13 mouse cellular contexts compared by ENCODE assay signal in the genomic region with DNA sequence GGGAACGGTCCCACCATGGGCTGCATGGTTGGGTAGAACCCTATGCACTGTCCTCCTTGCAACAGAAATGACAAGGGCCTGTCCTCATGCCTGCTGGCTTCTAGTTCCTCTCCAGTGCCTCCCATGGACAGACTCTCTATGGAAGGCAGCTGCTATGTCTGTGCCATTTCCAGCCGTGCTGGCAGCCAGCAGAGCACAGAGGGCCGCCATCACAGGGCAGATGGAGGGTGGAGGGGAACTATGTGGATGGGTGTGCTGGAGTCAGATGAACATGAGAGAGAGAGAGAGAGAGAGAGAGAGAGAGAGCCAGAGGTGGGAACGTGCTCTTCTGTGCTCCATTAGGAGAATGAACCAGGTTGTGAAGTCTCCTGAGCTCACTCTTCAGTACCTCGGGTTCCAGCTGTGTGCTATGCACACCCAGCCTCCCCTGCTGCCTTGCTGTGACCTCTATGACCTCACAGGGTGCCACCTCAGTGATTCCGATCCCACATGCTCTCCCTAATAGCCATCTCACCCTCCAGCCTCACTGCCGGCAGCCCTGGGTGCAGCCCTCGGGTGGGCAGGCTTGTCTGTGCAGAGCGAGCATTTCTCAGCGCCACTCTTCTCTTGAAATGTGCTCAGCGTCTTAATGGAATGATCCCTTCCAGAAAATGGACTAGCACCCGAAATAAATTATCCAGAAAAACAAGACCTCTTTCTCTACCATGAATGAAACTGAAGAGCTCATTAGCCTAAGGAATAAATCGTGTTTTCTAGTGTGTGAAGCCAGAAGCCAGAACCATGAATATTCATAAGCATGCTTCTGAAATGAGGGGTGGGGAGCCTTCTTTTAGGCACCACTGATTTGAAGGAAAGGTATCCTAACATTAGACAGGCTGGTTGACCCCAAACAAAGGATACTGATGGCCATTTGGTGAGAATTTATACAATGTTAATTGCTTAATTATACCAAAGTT.
DNase-seq lines count a peak whose midpoint lies in the region; ATAC-seq and TF ChIP-seq lines count a peak whose summit lies in the region.
"Had no signal": no experiment of that assay in that cellular context is flagged by ENCODE, and none has a peak within 500 bp of the region (broad histone marks: within the 10 kb centered on the region; RNA-seq: fewer than 3 reads in every experiment).

No protein-coding gene starts in this region.

- TF ChIP-seq CTCF in kidney, adult 2 months (conservative IDR thresholded peaks at IDR 0.05; ENCODE audit: insufficient read depth, insufficient read length, low read depth, low read length), result no peak

- 55% methylated on average over 13 of the region's 13 CpGs for WGBS in kidney, embryonic 16.5 days
- 61% methylated on average over 13 of the region's 13 CpGs for WGBS in kidney, adult 2 months
- 49% methylated on average over 13 of the region's 13 CpGs for WGBS in forebrain, embryonic 13.5 days

- TF ChIP-seq POLR2A in kidney, adult 2 months (IDR thresholded peaks at IDR 0.05; ENCODE audit: low read depth, low read length), result no peak

- H3K9me3 ChIP-seq in kidney, embryonic 16.5 days (ENCODE audit: low read length), result no peaks in the 10 kb centered on the region
- no peaks in the 10 kb centered on the region for H3K9me3 ChIP-seq in forebrain, embryonic 13.5 days (replicated peaks)

- H3K4me1 ChIP-seq in kidney, embryonic 16.5 days (ENCODE audit: insufficient read depth, low read length), result peaks cover 12% of the 10 kb centered on the region; the same call in 1 of the 2 replicates
- H3K4me1 ChIP-seq in kidney, adult 2 months (ENCODE audit: control insufficient read depth, insufficient read depth, low read length), result no peaks in the 10 kb centered on the region
- peaks cover 10% of the 10 kb centered on the region for H3K4me1 ChIP-seq in forebrain, embryonic 13.5 days

- no peak overlapping the region for H3K4me3 ChIP-seq in kidney, embryonic 16.5 days (ENCODE audit: low read length)
- H3K4me3 ChIP-seq in kidney, adult 2 months (ENCODE audit: insufficient read depth, low read depth, low read length), result no peak overlapping the region
- H3K4me3 ChIP-seq in forebrain, embryonic 13.5 days, result no peak overlapping the region

- no peaks in the 10 kb centered on the region for H3K36me3 ChIP-seq in kidney, embryonic 16.5 days (ENCODE audit: insufficient read depth, low read length)
- no peaks in the 10 kb centered on the region for H3K36me3 ChIP-seq in kidney, adult 2 months (ENCODE audit: control insufficient read depth, insufficient read depth, low read length)
- H3K36me3 ChIP-seq in forebrain, embryonic 13.5 days (ENCODE audit: poor library complexity, severe bottlenecking), result no peaks in the 10 kb centered on the region

- no peak overlapping the region for H3K9ac ChIP-seq in kidney, embryonic 16.5 days (replicated peaks; ENCODE audit: low read length)
- no peak overlapping the region for H3K9ac ChIP-seq in forebrain, embryonic 13.5 days

- no peak for DNase-seq in kidney, adult 2 months
- DNase-seq in brain, adult 2 months (ENCODE audit: low read depth, low spot score), result peak; percentile 12
- DNase-seq in layer of hippocampus, adult 9-11 months, result peak; percentile 18
- no peak for DNase-seq in lung, postnatal 4 days
- DNase-seq: cerebellum, postnatal 25 days; kidney, postnatal 10 days; lung, postnatal 10 days had no signal

- peak; percentile 39 for ATAC-seq in kidney, embryonic 16.5 days (ENCODE audit: low FRiP score, low TSS enrichment)
- peak; percentile 82 for ATAC-seq in forebrain, embryonic 13.5 days
- no peak for ATAC-seq in megakaryocyte, adult 5-6 weeks (ENCODE audit: poor library complexity, severe bottlenecking)
- ATAC-seq: activated CD4-positive, CD25-positive, alpha-beta regulatory T cell, adult 4 months; CD4-positive, CD25-positive, alpha-beta regulatory T cell, adult 4 months had no signal

- H3K4me2 ChIP-seq in kidney, embryonic 16.5 days (replicated peaks; ENCODE audit: low read depth, low read length), result no peak overlapping the region
- H3K4me2 ChIP-seq in forebrain, embryonic 13.5 days, result no peak overlapping the region; the same call in 1 of the 2 replicates
- H3K4me2 ChIP-seq: liver, embryonic 11.5 days had no signal

- H3K27me3 ChIP-seq in kidney, embryonic 16.5 days (ENCODE audit: insufficient read depth, low read length), result no peaks in the 10 kb centered on the region
- no peaks in the 10 kb centered on the region for H3K27me3 ChIP-seq in kidney, adult 2 months (replicated peaks; ENCODE audit: control insufficient read depth, insufficient read depth, low read length)
- H3K27me3 ChIP-seq in forebrain, embryonic 13.5 days, result peaks cover 73% of the 10 kb centered on the region

- peak overlapping the region; percentile 39; the same call in 1 of the 2 replicates for H3K27ac ChIP-seq in kidney, embryonic 16.5 days (ENCODE audit: low read length)
- no peak overlapping the region for H3K27ac ChIP-seq in kidney, adult 2 months (ENCODE audit: insufficient read depth, low read depth, low read length)
- no peak overlapping the region for H3K27ac ChIP-seq in forebrain, embryonic 13.5 days

Comparison
In these comparisons a context has a peak if more than half of its experiments do, and no peak if none do; other contexts are left out.
1. DNase-seq: peak in brain, adult 2 months (single experiment) and layer of hippocampus, adult 9-11 months (single experiment); none in kidney, adult 2 months (single experiment) and lung, postnatal 4 days (0 of 2).